Mouse (Mus musculus): ENCODE measurements around the gene Nrtn.
A peak's percentile ranks its signal among the peaks of the same experiment; 100 is the strongest.

Nrtn gene

GRCm38 (mm10) chr17:56762769-56763731 lies 5.7 kb upstream of the Nrtn start:
- DNase-seq (ENCODE audit: low spot score), result no peak

- peak; percentile 89 for DNase-seq (ENCODE audit: low spot score)
These were observed 4.7 kb upstream of the Nrtn start for GRCm38 (mm10) chr17:56761991-56762410.

- DNase-seq (ENCODE audit: low spot score), result no peak
These were observed 3.7 kb upstream of the Nrtn start for GRCm38 (mm10) chr17:56761077-56761476.

GRCm38 (mm10) chr17:56759261-56759660 lies 1.9 kb upstream of the Nrtn start:
- DNase-seq (ENCODE audit: low spot score), result no peak

- peak; percentile 79 for DNase-seq (ENCODE audit: low spot score)
These were observed 802 bp upstream of the Nrtn start for GRCm38 (mm10) chr17:56758132-56758531.

DNA sequence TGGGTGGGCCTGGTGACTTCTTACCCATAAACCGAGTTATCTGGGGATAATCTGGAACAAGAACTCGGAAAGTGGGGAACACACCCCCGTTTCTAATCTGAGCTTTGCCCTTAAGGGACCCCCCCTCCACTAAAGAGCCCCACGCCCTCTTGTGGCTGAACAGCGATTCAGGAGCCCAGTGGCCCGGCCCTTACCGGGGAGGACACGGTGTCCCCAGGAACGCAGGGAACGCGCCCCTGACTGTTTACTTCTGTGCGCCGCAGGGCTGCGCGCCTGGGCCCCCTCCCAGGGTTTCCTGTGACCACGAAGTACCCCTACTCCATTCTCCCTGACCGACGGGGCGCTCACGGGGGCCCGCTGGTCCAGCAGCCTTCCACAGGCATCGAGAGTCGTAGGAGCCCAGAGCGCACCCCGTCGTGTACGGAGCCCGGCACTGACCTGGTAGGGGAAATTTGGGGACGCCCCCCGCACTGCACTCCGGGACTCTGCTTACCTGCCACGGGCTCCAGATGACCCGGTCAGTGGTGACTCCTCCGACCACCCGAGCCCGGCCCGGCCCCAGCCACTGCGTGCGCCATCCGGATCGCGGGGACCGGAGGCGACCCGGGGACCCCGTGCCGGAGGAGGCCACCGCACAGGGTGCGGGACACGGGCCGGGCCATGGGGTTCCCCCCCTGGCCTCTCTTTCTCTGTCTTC lies 479 bp downstream of the Nrtn start:
- no peak for DNase-seq (ENCODE audit: low spot score)

- no peak for DNase-seq (ENCODE audit: low spot score)
These were observed 2.8 kb downstream of the Nrtn start for GRCm38 (mm10) chr17:56754271-56755185.

- DNase-seq (ENCODE audit: low spot score), result no peak
These were observed 3.9 kb downstream of the Nrtn start for GRCm38 (mm10) chr17:56753452-56753851.

- peak; percentile 90 for DNase-seq (ENCODE audit: low spot score)
These were observed 5.8 kb downstream of the Nrtn start for GRCm38 (mm10) chr17:56751404-56752072.

DNA sequence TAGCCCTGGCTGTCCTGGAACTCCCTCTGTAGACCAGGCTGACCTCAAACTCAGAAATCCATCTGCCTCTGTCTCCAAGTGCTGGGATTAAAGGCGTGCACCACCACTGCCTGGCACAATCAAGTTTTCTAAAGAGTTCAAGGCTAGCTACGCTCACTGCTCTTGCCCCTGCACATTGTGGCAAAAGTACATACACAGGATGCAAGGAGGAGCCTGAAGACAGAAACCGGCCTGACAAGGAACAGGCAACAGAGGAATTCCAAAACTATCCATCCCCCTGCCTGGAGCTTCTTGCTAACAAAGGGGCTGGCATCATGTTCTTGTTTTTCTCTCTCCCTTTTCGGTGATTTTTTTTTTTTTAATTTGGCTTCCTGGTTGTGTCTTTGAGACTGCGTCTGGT lies 13.2 kb downstream of the Nrtn start:
- DNase-seq (ENCODE audit: low spot score), result no peak

- DNase-seq (ENCODE audit: low spot score), result no peak
These were observed 16.6 kb downstream of the Nrtn start for GRCm38 (mm10) chr17:56740788-56741160.

- no peak for DNase-seq (ENCODE audit: low spot score)
These were observed 17.1 kb downstream of the Nrtn start for GRCm38 (mm10) chr17:56740118-56740787.

GRCm38 (mm10) chr17:56738221-56738620 lies 19.1 kb downstream of the Nrtn start:
- DNase-seq (ENCODE audit: low spot score), result no peak

GRCm38 (mm10) chr17:56736534-56736933 lies 20.8 kb downstream of the Nrtn start:
- DNase-seq (ENCODE audit: low spot score), result no peak

DNA sequence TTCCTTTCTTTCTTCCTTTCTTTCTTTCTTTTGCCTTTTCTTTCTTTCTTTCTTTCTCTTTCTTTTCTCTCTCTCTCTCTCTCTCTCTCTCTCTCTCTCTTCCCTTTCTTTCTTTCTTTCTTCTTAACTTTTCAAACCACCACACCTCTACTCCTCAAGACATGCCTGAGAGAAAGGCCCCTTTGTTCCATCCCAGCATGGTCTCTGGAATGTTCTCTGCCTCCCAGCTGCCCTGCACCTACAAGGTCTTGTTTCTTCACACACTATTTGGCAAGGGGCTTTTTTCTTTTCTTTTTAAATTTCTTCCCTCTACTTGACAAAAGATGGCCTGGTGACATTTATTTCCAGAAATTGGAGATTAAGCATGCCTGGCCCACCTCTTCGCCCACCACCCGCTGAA lies 27.7 kb downstream of the Nrtn start:
- no peak for DNase-seq (ENCODE audit: low spot score)

GRCm38 (mm10) chr17:56729151-56729550 lies 28.2 kb downstream of the Nrtn start:
- DNase-seq (ENCODE audit: low spot score), result no peak

GRCm38 (mm10) chr17:56728117-56728516 lies 29.2 kb downstream of the Nrtn start:
- no peak for DNase-seq (ENCODE audit: low spot score)

- no peak for DNase-seq (ENCODE audit: low spot score)
These were observed 29.7 kb downstream of the Nrtn start for GRCm38 (mm10) chr17:56727659-56728058.

DNA sequence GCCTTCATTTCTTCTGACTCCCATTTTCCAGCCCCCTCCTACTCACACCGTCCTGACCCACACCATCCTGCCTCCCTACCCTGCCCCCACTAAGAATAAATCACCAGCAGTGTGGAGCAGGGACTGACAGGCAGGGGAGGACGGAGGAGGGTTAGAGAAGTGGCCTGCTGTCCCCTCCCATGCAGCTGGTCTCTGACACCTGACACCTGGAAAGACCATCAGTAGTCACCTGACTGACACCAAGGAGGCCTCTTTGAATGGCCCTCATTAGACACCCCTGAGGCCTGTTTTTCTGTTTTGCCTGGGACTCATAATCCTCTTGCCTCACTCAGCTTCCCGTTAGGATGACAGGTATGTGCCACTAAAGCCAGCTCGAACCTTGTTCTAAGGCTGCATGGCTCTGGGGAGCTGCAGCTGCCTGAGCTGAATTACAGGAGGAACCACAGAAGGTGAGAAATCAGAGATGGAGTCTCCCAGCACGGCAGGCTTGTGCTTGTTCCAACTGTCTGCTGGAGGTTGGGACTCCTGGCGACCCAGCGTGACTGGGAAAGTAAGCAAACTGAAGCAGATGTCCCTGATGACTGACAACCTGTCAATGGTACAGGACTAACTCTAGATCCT lies 30.2 kb downstream of the Nrtn start:
- DNase-seq (ENCODE audit: low spot score), result no peak

- no peak for DNase-seq (ENCODE audit: low spot score)
These were observed 33.7 kb downstream of the Nrtn start for GRCm38 (mm10) chr17:56723419-56724161.
